Mouse (Mus musculus) ES-Bruce4 (cell line): ENCODE measurements at regions not wholly inside any gene's neighbourhood (a gene's known extent, or its start where the extent isn't known, plus 50 kb on each side); places are given as distances from the start of the nearest gene placed in this dataset.
A peak's percentile ranks its signal among the peaks of the same experiment; 100 is the strongest.

Source experiments
- H3K27ac ChIP-seq: 2 replicates; pipeline ENCODE4 v1.5.1; 2012; ENCODE audit warnings: low read length, inconsistent platforms; ENCODE audit not compliant: insufficient read depth
- H3K27me3 ChIP-seq: 2 replicates; pipeline ENCODE4 v1.6.1; 2012; ENCODE audit warnings: mild to moderate bottlenecking, low read length, inconsistent platforms; ENCODE audit not compliant: control insufficient read depth, poor library complexity, insufficient read depth, severe bottlenecking
- H3K36me3 ChIP-seq: 2 replicates; pipeline ENCODE4 v1.6.1; 2012; ENCODE audit warnings: inconsistent platforms, mild to moderate bottlenecking, low read length, moderate library complexity; ENCODE audit not compliant: control insufficient read depth, poor library complexity, insufficient read depth, severe bottlenecking
- H3K4me1 ChIP-seq: one replicate; pipeline ENCODE4 v1.8.1; 2011; ENCODE audit warnings: low read length; ENCODE audit not compliant: control insufficient read depth, insufficient read depth
- H3K4me3 ChIP-seq: 2 replicates; pipeline ENCODE4 v1.5.1; 2011; ENCODE audit warnings: low read depth, mild to moderate bottlenecking, low read length
- H3K9ac ChIP-seq: 2 replicates; pipeline ENCODE4 v1.6.1; 2012; ENCODE audit warnings: low read depth, mild to moderate bottlenecking, inconsistent platforms; ENCODE audit not compliant: poor library complexity, severe bottlenecking
- H3K9me3 ChIP-seq: replicated peaks from 2 replicates; pipeline ENCODE4 v1.6.1; 2012; ENCODE audit warnings: mild to moderate bottlenecking, low read length, inconsistent platforms; ENCODE audit not compliant: control insufficient read depth, poor library complexity, insufficient read depth, severe bottlenecking
- CTCF ChIP-seq: IDR thresholded peaks from one replicate; pipeline ENCODE4 v1.8.1; 2011; ENCODE audit warnings: low read depth, low read length
- EP300 ChIP-seq: IDR thresholded peaks from 2 replicates; pipeline ENCODE4 v1.6.1; 2011; ENCODE audit warnings: low read depth, low read length; ENCODE audit not compliant: insufficient read depth
- POLR2A ChIP-seq: IDR thresholded peaks from one replicate; pipeline ENCODE4 v1.8.1; 2011; ENCODE audit warnings: low read length; ENCODE audit not compliant: insufficient read depth

DNA sequence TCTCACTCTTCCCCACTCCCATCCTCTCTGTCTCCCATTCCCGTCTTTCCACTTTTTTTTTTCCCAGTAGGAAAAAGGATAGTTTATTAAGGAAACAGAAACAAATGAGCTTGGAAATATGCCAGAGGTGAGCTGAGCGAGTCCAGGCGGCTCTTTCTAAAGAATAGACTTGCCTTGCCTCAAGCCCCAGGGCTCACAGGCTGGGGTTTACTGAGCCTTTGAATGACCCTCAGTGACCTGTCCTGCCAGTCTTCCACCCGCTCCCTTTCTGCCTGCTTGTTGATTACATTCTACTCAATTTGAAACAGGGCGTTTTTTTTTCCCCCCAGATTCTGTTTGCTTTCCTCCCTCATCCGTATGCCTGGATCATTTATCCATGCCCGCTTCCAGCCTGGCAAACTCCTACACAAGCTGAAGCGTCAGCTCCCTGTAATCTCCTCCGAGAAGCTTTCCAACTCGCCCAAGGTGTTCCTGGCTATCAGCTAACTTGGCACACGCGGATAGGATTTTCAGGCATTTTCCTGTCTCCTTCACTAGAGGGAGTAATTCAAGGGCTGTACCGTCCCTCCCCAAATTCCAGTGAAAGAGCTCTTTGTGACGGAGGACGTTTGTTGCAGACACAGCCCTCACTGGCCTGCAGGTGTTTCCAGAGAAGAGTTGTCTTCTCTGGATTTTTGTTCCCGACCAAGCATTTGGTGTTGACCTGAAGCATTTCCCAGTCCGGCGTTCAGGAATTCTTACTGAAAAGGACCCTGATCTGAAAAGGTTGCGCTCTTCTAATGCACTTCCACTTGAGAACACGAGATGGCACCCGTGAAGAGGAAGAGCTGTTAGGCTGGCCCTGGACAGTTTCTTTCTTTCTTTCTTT is 59.9 kb upstream of the Zfand6 start:
- no peaks in the 10 kb centered on the region for H3K9me3 ChIP-seq
- H3K4me1 ChIP-seq: no peaks in the 10 kb centered on the region
- no peaks in the 10 kb centered on the region for H3K36me3 ChIP-seq
- peak overlapping the region; percentile 74 for H3K9ac ChIP-seq
- peak overlapping the region; percentile 76 for H3K4me3 ChIP-seq
- no peaks in the 10 kb centered on the region for H3K27me3 ChIP-seq
- TF ChIP-seq EP300 (no peak), POLR2A (no peak), CTCF (peak; percentile 16)
- H3K27ac ChIP-seq: no peak overlapping the region

DNA sequence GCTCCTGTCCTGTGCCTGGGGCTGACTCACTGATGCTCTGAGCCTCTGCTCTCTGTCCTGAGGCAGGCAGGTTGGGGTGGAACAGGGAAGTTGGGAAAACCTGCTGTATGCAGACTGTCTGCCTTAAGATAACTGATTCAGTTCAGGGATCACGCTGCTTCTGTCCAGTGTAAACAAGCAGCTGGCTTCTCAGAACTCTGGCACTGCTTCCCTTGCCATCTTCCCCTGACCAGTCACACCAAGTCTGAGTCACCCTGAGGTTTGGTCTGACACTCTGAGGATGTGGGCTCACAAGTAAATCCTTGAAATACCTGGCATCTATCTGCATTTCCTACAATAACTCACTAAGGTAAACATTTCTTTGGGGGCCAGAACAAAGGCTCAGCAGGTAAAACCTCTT is 58.1 kb upstream of the Zfand6 start:
- Histone ChIP-seq H3K9ac (no peak overlapping the region), H3K27ac (no peak overlapping the region), H3K4me3 (no peak overlapping the region), H3K27me3 (no peaks in the 10 kb centered on the region), H3K9me3 (no peaks in the 10 kb centered on the region), H3K4me1 (no peaks in the 10 kb centered on the region), H3K36me3 (no peaks in the 10 kb centered on the region)
- TF ChIP-seq CTCF: no peak
- no peak for TF ChIP-seq POLR2A
- TF ChIP-seq EP300: no peak

DNA sequence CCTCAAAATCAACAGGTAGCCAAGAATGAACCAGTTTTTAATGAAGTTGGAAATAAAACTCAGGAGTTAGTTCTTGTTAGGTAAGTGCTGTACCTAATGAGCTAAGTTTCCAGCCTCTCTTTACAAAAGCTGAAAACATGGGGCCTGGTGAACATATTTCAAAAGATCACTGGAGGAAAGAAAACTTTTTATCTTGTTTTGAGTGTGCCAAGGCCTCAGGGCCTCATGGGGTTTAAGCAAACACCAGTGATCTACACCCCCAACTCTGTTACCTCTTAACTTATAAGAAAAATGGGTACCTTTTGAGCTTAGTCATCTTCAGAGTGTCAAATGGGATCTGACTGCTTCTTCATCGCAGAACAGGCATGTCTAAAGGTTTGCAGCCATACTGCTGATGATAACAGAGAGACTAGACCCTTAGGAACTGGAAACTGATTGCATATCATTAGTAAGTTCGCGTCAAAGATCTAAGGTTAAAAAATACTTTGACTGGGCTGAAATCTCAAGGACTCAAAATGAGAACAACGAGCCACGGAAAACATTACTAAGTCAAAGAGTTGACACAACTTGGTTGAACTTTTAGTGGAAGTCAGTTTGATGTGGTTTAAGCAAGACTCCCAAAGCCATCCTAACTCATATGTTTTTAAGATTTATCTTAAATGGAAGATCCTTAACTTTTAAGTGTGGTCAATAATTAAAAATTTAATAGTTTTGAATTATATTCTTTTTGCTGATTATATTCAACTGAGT is 54.7 kb upstream of the Zfand6 start:
- H3K27ac ChIP-seq: no peak overlapping the region
- H3K9me3 ChIP-seq: no peaks in the 10 kb centered on the region
- no peaks in the 10 kb centered on the region for H3K27me3 ChIP-seq
- H3K4me3 ChIP-seq: no peak overlapping the region
- TF ChIP-seq EP300 (no peak), POLR2A (no peak), CTCF (no peak)
- no peaks in the 10 kb centered on the region for H3K4me1 ChIP-seq
- no peaks in the 10 kb centered on the region for H3K36me3 ChIP-seq
- no peak overlapping the region for H3K9ac ChIP-seq

DNA sequence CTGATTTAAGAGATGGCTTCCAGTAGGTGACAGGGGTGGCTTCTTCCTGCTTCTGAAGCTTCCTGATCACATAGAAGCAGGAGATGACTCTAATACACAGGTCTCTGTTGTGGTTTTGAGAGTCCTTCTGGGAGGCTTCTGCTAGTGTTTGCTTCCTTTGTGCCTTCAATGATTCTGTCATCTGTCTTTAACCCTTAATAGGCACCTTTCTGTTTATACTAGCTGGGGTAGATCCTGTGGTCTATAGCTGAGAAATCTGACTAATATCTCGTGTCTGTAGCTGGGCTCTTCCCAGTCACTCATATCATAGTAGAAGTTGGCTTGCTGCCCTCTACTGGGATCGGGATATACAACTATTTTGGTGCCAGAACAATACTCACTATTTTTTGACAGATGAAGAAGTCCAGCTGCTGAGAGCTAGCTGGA is 50.2 kb upstream of the Zfand6 start:
- no peaks in the 10 kb centered on the region for H3K9me3 ChIP-seq

More for the DNA sequence above, 50.2 kb upstream of the Zfand6 start:
- H3K9ac ChIP-seq: no peak overlapping the region
- no peaks in the 10 kb centered on the region for H3K4me1 ChIP-seq
- no peak overlapping the region for H3K4me3 ChIP-seq
- H3K27ac ChIP-seq: no peak overlapping the region
- TF ChIP-seq POLR2A: no peak
- no peak for TF ChIP-seq CTCF
- no peak for TF ChIP-seq EP300
- no peaks in the 10 kb centered on the region for H3K27me3 ChIP-seq
- H3K36me3 ChIP-seq: no peaks in the 10 kb centered on the region
